Mouse (Mus musculus) lung, postnatal 10 days (tissue): Measurements from ENCODE around the gene Unc5c.
A peak's percentile ranks its signal among the peaks of the same experiment; 100 is the strongest.

Experiments used
- DNase-seq: peaks from one replicate; pipeline ENCODE4 v3.0.0; 2021

Gene Unc5c

GRCm38 (mm10) chr3:141724499-141724898 is 259.5 kb downstream of the Unc5c start:
- DNase-seq: no peak

GRCm38 (mm10) chr3:141725432-141725831 is 260.4 kb downstream of the Unc5c start:
- no peak for DNase-seq

- DNase-seq: no peak
Observed at GRCm38 (mm10) chr3:141733844-141734243, 268.8 kb downstream of the Unc5c start.

- no peak for DNase-seq
Observed at GRCm38 (mm10) chr3:141735285-141735684, 270.3 kb downstream of the Unc5c start.

- DNase-seq: no peak
Observed at GRCm38 (mm10) chr3:141745322-141745721, 280.3 kb downstream of the Unc5c start.

GRCm38 (mm10) chr3:141748694-141749381 is 283.8 kb downstream of the Unc5c start:
- DNase-seq: no peak

- DNase-seq: no peak
Observed at GRCm38 (mm10) chr3:141752172-141752571, 287.2 kb downstream of the Unc5c start.

GRCm38 (mm10) chr3:141757259-141757658 is 292.2 kb downstream of the Unc5c start:
- DNase-seq: no peak

GRCm38 (mm10) chr3:141778411-141778919 is 313.4 kb downstream of the Unc5c start:
- DNase-seq: no peak

- DNase-seq: no peak
Observed at GRCm38 (mm10) chr3:141779186-141779585, 314.2 kb downstream of the Unc5c start.

GRCm38 (mm10) chr3:141782553-141782952 is 317.5 kb downstream of the Unc5c start:
- no peak for DNase-seq

- no peak for DNase-seq
Observed at GRCm38 (mm10) chr3:141791026-141791780, 326.2 kb downstream of the Unc5c start.

GRCm38 (mm10) chr3:141792106-141792505 is 327.1 kb downstream of the Unc5c start:
- peak; percentile 27 for DNase-seq

- DNase-seq: no peak
Observed at GRCm38 (mm10) chr3:141793755-141794154, 328.7 kb downstream of the Unc5c start.

- DNase-seq: peak; percentile 13
Observed at GRCm38 (mm10) chr3:141794371-141794770, 329.4 kb downstream of the Unc5c start.

- no peak for DNase-seq
Observed at GRCm38 (mm10) chr3:141797372-141797771, 332.4 kb downstream of the Unc5c start.

- DNase-seq: peak; percentile 64
Observed at GRCm38 (mm10) chr3:141797789-141798188, 332.8 kb downstream of the Unc5c start.

- DNase-seq: no peak
Observed at GRCm38 (mm10) chr3:141804133-141804532, 339.1 kb downstream of the Unc5c start.

GRCm38 (mm10) chr3:141809581-141809980 is 344.6 kb downstream of the Unc5c start:
- no peak for DNase-seq

- DNase-seq: no peak
Observed at GRCm38 (mm10) chr3:141810944-141811343, 345.9 kb downstream of the Unc5c start.

GRCm38 (mm10) chr3:141811348-141811747 is 346.3 kb downstream of the Unc5c start:
- peak; percentile 60 for DNase-seq

GRCm38 (mm10) chr3:141814776-141815175 is 349.8 kb downstream of the Unc5c start:
- no peak for DNase-seq

- no peak for DNase-seq
Observed at GRCm38 (mm10) chr3:141818615-141819312, 353.7 kb downstream of the Unc5c start.
